Mouse (Mus musculus) adrenal gland, postnatal 14 days (tissue): ENCODE results near the gene Gm21170. TPM values are rescaled to one million over a fixed set of nuclear protein-coding genes. Genes with fewer than 3 reads are reported as not detected.
"Not testable (repeated sequence)": the region's sequence is repeated elsewhere in the genome, so short reads cannot be mapped to it uniquely, and the experiment has no call there.

Source experiments
- DNase-seq: peaks from one replicate; pipeline ENCODE4 v3.0.0; 2021; ENCODE audit warnings: mixed read lengths
- long read RNA-seq, 2 experiments: library from polyadenylated mRNA; stranded (forward); transcript quantifications; one replicate each; pipeline ENCODE4 v2.0.0; 2021
- total RNA-seq: library from RNA; stranded (reverse); gene quantifications from 2 replicates; pipeline ENCODE4 v1.2.3, GENCODE M21; 2021

Gene Gm21170
- not detected in 2 replicates for total RNA-seq
- long read RNA-seq, experiment 1: 0 reads
- long read RNA-seq, experiment 2: 0 reads

- not testable (repeated sequence) for DNase-seq
These were observed at the start of gene Gm21170 for GRCm38 (mm10) chrY:47690998-47691397. Gene Gm21170 (minus strand): TSS chrY:47691098.

Other genes starting within 250 kb of the Gm21170 start
- not detected in 2 replicates for gene Gm21256, start 240.1 kb downstream of the Gm21170 start, total RNA-seq